Mouse (Mus musculus): Measurements from ENCODE around the gene Ubap2l.

DNA sequence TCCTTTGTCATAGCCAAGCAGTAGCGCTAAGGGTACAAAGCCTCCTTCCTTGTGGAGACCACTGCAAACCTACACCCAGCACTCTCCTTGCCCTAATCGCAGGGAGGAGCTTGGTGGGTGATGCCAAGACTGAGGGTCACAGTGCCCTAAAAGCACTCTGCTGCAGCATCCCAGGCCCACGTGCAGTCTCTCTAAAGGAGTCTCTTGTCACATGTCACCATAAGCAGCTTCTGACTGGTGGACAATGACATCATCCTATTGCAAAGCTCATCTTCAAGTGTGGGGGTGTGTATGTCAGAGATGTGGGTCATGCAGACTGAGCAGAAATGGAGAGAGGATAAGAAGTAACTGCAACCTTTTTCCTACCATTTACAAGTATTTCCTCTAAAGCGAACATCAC lies 93.0 kb downstream of the Ubap2l start:
- TF ChIP-seq CTCF (IDR thresholded peaks at IDR 0.05; ENCODE audit: borderline replicate concordance, control insufficient read depth, extremely low read depth, insufficient read depth, low read length, poor library complexity): no peak
- TF ChIP-seq POLR2A (IDR thresholded peaks at IDR 0.05; ENCODE audit: control insufficient read depth, extremely low read depth, insufficient read depth, low read length, poor library complexity): no peak
